Mouse (Mus musculus) thymus, postnatal 14 days (tissue): ENCODE data around the gene Rab11fip5.

ENCODE experiments used
- DNase-seq: peaks from one replicate; pipeline ENCODE4 v3.0.0; 2021

Rab11fip5 gene

GRCm38 (mm10) chr6:85304966-85305365, 69.5 kb downstream of the Rab11fip5 start:
- DNase-seq = no peak

GRCm38 (mm10) chr6:85302326-85303055, 71.9 kb downstream of the Rab11fip5 start:
- no peak for DNase-seq

GRCm38 (mm10) chr6:85295384-85296167, 78.9 kb downstream of the Rab11fip5 start:
- no peak for DNase-seq

- DNase-seq = no peak
These were observed 80.4 kb downstream of the Rab11fip5 start for GRCm38 (mm10) chr6:85294004-85294379.

- DNase-seq = no peak
These were observed 81.0 kb downstream of the Rab11fip5 start for GRCm38 (mm10) chr6:85293255-85294003.

- DNase-seq = no peak
These were observed 83.3 kb downstream of the Rab11fip5 start for GRCm38 (mm10) chr6:85290869-85291824.

GRCm38 (mm10) chr6:85288193-85288857, 86.1 kb downstream of the Rab11fip5 start:
- no peak for DNase-seq

- no peak for DNase-seq
These were observed 88.0 kb downstream of the Rab11fip5 start for GRCm38 (mm10) chr6:85286283-85287047.
